Mouse (Mus musculus): ENCODE measurements at regions not wholly inside any gene's neighbourhood (a gene's known extent, or its start where the extent isn't known, plus 50 kb on each side); places are given as distances from the start of the nearest gene placed in this dataset.
A peak's percentile ranks its signal among the peaks of the same experiment; 100 is the strongest.

GRCm38 (mm10) chr2:38420498-38420897, 81.4 kb downstream of the Lhx2 start:
- WGBS: 21% methylated on average over 3 of the region's 3 CpGs
- Histone ChIP-seq H3K4me1 (ENCODE audit: control insufficient read depth in 2 of 2, insufficient read depth in 2 of 2, low read length in 2 of 2) (no peaks in the 10 kb centered on the region), H3K9me3 (ENCODE audit: control insufficient read depth, low read length) (no peaks in the 10 kb centered on the region), H3K36me3 (ENCODE audit: control insufficient read depth, insufficient read depth, low read length) (no peaks in the 10 kb centered on the region), H3K27ac (replicated peaks in 1 of 2; ENCODE audit: control insufficient read depth in 1 of 2, insufficient read depth in 1 of 2, low read depth in 2 of 2, low read length in 2 of 2) (no peak overlapping the region), H3K27me3 (ENCODE audit: control insufficient read depth, insufficient read depth, low read length) (peaks cover 2% of the 10 kb centered on the region; the same call in 1 of the 2 replicates), H3K4me3 (ENCODE audit: control insufficient read depth in 1 of 2, insufficient read depth in 1 of 2, low read depth in 1 of 2, low read length in 2 of 2) (no peak overlapping the region), H3K4me2 (ENCODE audit: low read length) (no peak overlapping the region), H3K9ac (ENCODE audit: low read length) (no peak overlapping the region)
- no peak for ATAC-seq (ENCODE audit: insufficient number of reproducible peaks, insufficient read depth, low FRiP score, low read depth)

- Histone ChIP-seq H3K4me1 (ENCODE audit: control insufficient read depth in 2 of 2, insufficient read depth in 2 of 2, low read length in 2 of 2) (no peaks in the 10 kb centered on the region), H3K36me3 (ENCODE audit: control insufficient read depth, insufficient read depth, low read length) (no peaks in the 10 kb centered on the region), H3K4me3 (ENCODE audit: control insufficient read depth in 1 of 2, insufficient read depth in 1 of 2, low read depth in 1 of 2, low read length in 2 of 2) (no peak overlapping the region), H3K9ac (ENCODE audit: low read length) (no peak overlapping the region), H3K27me3 (ENCODE audit: control insufficient read depth, insufficient read depth, low read length) (peaks cover 2% of the 10 kb centered on the region; the same call in 1 of the 2 replicates), H3K4me2 (ENCODE audit: low read length) (no peak overlapping the region), H3K27ac (replicated peaks in 1 of 2; ENCODE audit: control insufficient read depth in 1 of 2, insufficient read depth in 1 of 2, low read depth in 2 of 2, low read length in 2 of 2) (no peak overlapping the region), H3K9me3 (ENCODE audit: control insufficient read depth, low read length) (no peaks in the 10 kb centered on the region)
- ATAC-seq (ENCODE audit: insufficient number of reproducible peaks, insufficient read depth, low FRiP score, low read depth): no peak
- WGBS: 75% methylated on average over 3 of the region's 3 CpGs
These were observed 83.3 kb downstream of the Lhx2 start for GRCm38 (mm10) chr2:38422406-38422805.

GRCm38 (mm10) chr2:38423886-38424277, 84.8 kb downstream of the Lhx2 start:
- Histone ChIP-seq H3K4me3 (ENCODE audit: control insufficient read depth in 1 of 2, insufficient read depth in 1 of 2, low read depth in 1 of 2, low read length in 2 of 2) (no peak overlapping the region), H3K4me1 (ENCODE audit: control insufficient read depth in 2 of 2, insufficient read depth in 2 of 2, low read length in 2 of 2) (no peaks in the 10 kb centered on the region), H3K27me3 (ENCODE audit: control insufficient read depth, insufficient read depth, low read length) (peaks cover 2% of the 10 kb centered on the region; the same call in 1 of the 2 replicates), H3K9me3 (ENCODE audit: control insufficient read depth, low read length) (no peaks in the 10 kb centered on the region), H3K36me3 (ENCODE audit: control insufficient read depth, insufficient read depth, low read length) (no peaks in the 10 kb centered on the region), H3K4me2 (ENCODE audit: low read length) (no peak overlapping the region), H3K27ac (replicated peaks in 1 of 2; ENCODE audit: control insufficient read depth in 1 of 2, insufficient read depth in 1 of 2, low read depth in 2 of 2, low read length in 2 of 2) (no peak overlapping the region), H3K9ac (ENCODE audit: low read length) (peak overlapping the region; percentile 11; the same call in 1 of the 2 replicates)
- WGBS: 38% methylated on average over 7 of the region's 7 CpGs
- no peak for ATAC-seq (ENCODE audit: insufficient number of reproducible peaks, insufficient read depth, low FRiP score, low read depth)

- ATAC-seq (ENCODE audit: insufficient number of reproducible peaks, insufficient read depth, low FRiP score, low read depth): no peak
- H3K27me3 ChIP-seq (ENCODE audit: control insufficient read depth, insufficient read depth, low read length): peaks cover 2% of the 10 kb centered on the region; the same call in 1 of the 2 replicates
- no peak overlapping the region for H3K27ac ChIP-seq (replicated peaks in 1 of 2; ENCODE audit: control insufficient read depth in 1 of 2, insufficient read depth in 1 of 2, low read depth in 2 of 2, low read length in 2 of 2)
- WGBS: 9% methylated on average over 18 of the region's 22 CpGs
- no peaks in the 10 kb centered on the region for H3K4me1 ChIP-seq (ENCODE audit: control insufficient read depth in 2 of 2, insufficient read depth in 2 of 2, low read length in 2 of 2)
- H3K4me3 ChIP-seq (ENCODE audit: control insufficient read depth in 1 of 2, insufficient read depth in 1 of 2, low read depth in 1 of 2, low read length in 2 of 2): no peak overlapping the region; a peak in 1 of 4 replicates
- H3K4me2 ChIP-seq (ENCODE audit: low read length): peak overlapping the region; percentile 36
- no peaks in the 10 kb centered on the region for H3K36me3 ChIP-seq (ENCODE audit: control insufficient read depth, insufficient read depth, low read length)
- no peaks in the 10 kb centered on the region for H3K9me3 ChIP-seq (ENCODE audit: control insufficient read depth, low read length)
- H3K9ac ChIP-seq (ENCODE audit: low read length): peak overlapping the region; percentile 11; the same call in 1 of the 2 replicates
These were observed 85.3 kb downstream of the Lhx2 start for GRCm38 (mm10) chr2:38424278-38424931.

- Histone ChIP-seq H3K36me3 (ENCODE audit: control insufficient read depth, insufficient read depth, low read length) (no peaks in the 10 kb centered on the region), H3K27me3 (ENCODE audit: control insufficient read depth, insufficient read depth, low read length) (peaks cover 2% of the 10 kb centered on the region; the same call in 1 of the 2 replicates), H3K4me3 (ENCODE audit: control insufficient read depth in 1 of 2, insufficient read depth in 1 of 2, low read depth in 1 of 2, low read length in 2 of 2) (no peak overlapping the region), H3K4me1 (ENCODE audit: control insufficient read depth in 2 of 2, insufficient read depth in 2 of 2, low read length in 2 of 2) (no peaks in the 10 kb centered on the region), H3K9ac (ENCODE audit: low read length) (no peak overlapping the region), H3K27ac (replicated peaks in 1 of 2; ENCODE audit: control insufficient read depth in 1 of 2, insufficient read depth in 1 of 2, low read depth in 2 of 2, low read length in 2 of 2) (no peak overlapping the region), H3K4me2 (ENCODE audit: low read length) (no peak overlapping the region), H3K9me3 (ENCODE audit: control insufficient read depth, low read length) (no peaks in the 10 kb centered on the region)
- 33% methylated on average over 9 of the region's 9 CpGs for WGBS
- no peak for ATAC-seq (ENCODE audit: insufficient number of reproducible peaks, insufficient read depth, low FRiP score, low read depth)
These were observed 85.9 kb downstream of the Lhx2 start for GRCm38 (mm10) chr2:38424976-38425375.

GRCm38 (mm10) chr2:38429752-38430378, 81.6 kb upstream of the Nek6 start:
- H3K4me1 ChIP-seq (ENCODE audit: control insufficient read depth in 2 of 2, insufficient read depth in 2 of 2, low read length in 2 of 2): no peaks in the 10 kb centered on the region
- no peaks in the 10 kb centered on the region; the same call in 1 of the 2 replicates for H3K27me3 ChIP-seq (ENCODE audit: control insufficient read depth, insufficient read depth, low read length)
- H3K27ac ChIP-seq (replicated peaks in 1 of 2; ENCODE audit: control insufficient read depth in 1 of 2, insufficient read depth in 1 of 2, low read depth in 2 of 2, low read length in 2 of 2): no peak overlapping the region
- no peak overlapping the region for H3K9ac ChIP-seq (ENCODE audit: low read length)
- no peak overlapping the region for H3K4me3 ChIP-seq (ENCODE audit: control insufficient read depth in 1 of 2, insufficient read depth in 1 of 2, low read depth in 1 of 2, low read length in 2 of 2)
- H3K9me3 ChIP-seq (ENCODE audit: control insufficient read depth, low read length): no peaks in the 10 kb centered on the region
- WGBS: 32% methylated on average over 6 of the region's 6 CpGs
- ATAC-seq (ENCODE audit: insufficient number of reproducible peaks, insufficient read depth, low FRiP score, low read depth): no peak
- no peaks in the 10 kb centered on the region for H3K36me3 ChIP-seq (ENCODE audit: control insufficient read depth, insufficient read depth, low read length)
- no peak overlapping the region for H3K4me2 ChIP-seq (ENCODE audit: low read length)

- Histone ChIP-seq H3K4me2 (ENCODE audit: low read length) (no peak overlapping the region), H3K9me3 (ENCODE audit: control insufficient read depth, low read length) (no peaks in the 10 kb centered on the region), H3K4me3 (ENCODE audit: control insufficient read depth in 1 of 2, insufficient read depth in 1 of 2, low read depth in 1 of 2, low read length in 2 of 2) (no peak overlapping the region), H3K9ac (ENCODE audit: low read length) (no peak overlapping the region), H3K4me1 (ENCODE audit: control insufficient read depth in 2 of 2, insufficient read depth in 2 of 2, low read length in 2 of 2) (no peaks in the 10 kb centered on the region), H3K27ac (replicated peaks in 1 of 2; ENCODE audit: control insufficient read depth in 1 of 2, insufficient read depth in 1 of 2, low read depth in 2 of 2, low read length in 2 of 2) (no peak overlapping the region), H3K27me3 (ENCODE audit: control insufficient read depth, insufficient read depth, low read length) (no peaks in the 10 kb centered on the region), H3K36me3 (ENCODE audit: control insufficient read depth, insufficient read depth, low read length) (no peaks in the 10 kb centered on the region)
- no peak for ATAC-seq (ENCODE audit: insufficient number of reproducible peaks, insufficient read depth, low FRiP score, low read depth)
- 55% methylated on average over 5 of the region's 5 CpGs for WGBS
These were observed 79.9 kb upstream of the Nek6 start for GRCm38 (mm10) chr2:38431546-38431945.
